Mouse (Mus musculus) right cerebral cortex, adult 18-20 months (tissue): Measurements from ENCODE around the gene Ctrb1.
A peak's percentile ranks its signal among the peaks of the same experiment; 100 is the strongest.
"Not testable (repeated sequence)": the region's sequence is repeated elsewhere in the genome, so short reads cannot be mapped to it uniquely, and the experiment has no call there.

Experiments used
- DNase-seq: peaks from one replicate; pipeline ENCODE4 v3.0.0; 2022; ENCODE audit warnings: mixed read lengths

The Ctrb1 gene

DNA sequence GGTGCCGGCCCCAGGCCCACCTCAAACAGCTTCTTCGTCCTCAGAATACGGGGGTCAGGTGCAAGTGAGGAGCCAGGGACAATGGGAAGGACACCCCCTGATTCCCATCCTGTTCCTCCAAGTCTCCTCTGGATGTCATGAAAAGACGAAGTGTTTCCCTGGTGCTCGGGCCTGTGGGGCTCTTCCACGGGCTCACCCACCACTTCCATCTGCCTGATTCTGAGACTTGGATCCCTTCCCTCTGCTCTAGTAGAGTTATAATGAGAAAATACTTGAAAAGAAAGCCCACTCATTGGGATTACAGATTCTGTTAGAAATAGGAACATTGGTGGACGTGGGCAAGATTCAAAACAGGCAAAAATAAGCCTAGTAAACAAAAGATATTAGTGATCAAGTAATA, 12.0 kb downstream of the Ctrb1 start:
- peak; percentile 54 for DNase-seq

DNA sequence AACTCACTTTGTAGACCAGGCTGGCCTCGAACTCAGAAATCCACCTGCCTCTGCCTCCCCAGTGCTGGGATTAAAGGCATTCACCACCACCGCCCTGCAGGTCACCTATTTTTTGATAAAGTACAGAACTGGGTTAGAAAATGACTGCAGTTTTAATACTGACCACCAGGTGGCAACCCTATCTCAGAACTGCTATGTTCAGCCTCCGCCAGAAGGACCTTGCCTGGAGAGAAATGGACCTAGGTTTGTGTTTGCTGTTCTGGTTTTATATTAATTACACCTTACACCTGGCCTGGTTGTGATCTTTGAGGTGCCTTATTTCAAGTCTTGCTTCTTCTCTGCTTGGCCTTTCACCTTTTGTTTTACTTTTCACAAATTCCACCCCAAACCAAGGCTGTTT, 12.7 kb downstream of the Ctrb1 start:
- DNase-seq, result peak; percentile 62

DNA sequence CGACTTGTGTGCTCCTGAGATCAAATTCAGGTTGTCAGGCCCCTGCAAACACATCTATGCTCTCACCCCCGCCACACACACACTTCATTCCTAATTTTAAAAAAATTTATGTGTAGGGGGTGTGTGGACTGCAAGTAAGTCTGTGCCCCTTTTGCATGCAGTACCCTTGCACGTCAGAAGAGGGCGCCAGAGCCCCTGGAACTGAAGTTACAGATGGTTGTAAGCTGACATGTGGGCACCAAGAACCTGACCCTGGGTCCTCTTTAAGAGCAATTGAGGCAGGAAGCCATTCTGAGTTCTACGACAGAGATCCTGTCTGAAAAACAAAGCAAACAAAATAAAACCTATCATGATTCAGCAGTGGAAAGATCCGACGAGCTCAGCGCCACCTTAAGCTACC, 14.6 kb downstream of the Ctrb1 start:
- DNase-seq, result no peak

DNA sequence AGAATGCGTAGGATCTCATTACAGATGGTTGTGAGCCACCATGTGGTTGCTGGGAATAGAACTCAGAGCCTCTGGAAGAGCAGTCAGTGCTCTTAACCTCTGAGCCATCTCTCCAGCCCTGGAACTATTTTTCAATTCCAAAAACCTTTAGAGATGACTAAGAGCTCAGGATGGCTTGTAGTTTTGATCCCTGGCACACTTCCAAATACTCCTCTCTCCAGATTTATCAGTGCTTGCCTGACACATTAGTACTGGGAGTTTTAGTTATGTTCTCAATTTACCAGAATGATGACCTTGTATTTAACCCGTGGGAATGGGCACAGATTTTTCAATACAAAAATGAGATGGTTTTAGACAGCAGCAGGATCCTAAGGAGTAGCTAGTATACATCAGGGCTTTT, 24.1 kb downstream of the Ctrb1 start:
- DNase-seq, result no peak

DNA sequence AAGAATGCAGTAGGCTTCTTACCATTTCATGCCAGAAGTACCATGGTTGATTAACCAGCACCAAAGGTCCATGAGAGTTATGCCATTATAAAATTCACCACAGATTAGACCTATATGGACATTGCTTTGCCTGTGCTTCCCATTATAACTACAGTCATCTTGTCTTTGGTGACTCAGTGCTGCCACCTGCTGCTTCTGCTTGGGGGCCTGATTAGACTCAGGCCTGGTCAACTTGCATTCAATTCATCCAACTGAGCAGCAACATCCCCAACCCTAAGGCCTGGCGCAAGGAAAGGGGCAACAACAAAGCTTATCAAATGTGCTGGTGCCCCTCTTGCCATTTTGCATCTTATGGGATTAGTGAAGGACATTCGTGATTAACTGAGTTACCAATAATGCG, 28.3 kb downstream of the Ctrb1 start:
- peak; percentile 77 for DNase-seq

DNA sequence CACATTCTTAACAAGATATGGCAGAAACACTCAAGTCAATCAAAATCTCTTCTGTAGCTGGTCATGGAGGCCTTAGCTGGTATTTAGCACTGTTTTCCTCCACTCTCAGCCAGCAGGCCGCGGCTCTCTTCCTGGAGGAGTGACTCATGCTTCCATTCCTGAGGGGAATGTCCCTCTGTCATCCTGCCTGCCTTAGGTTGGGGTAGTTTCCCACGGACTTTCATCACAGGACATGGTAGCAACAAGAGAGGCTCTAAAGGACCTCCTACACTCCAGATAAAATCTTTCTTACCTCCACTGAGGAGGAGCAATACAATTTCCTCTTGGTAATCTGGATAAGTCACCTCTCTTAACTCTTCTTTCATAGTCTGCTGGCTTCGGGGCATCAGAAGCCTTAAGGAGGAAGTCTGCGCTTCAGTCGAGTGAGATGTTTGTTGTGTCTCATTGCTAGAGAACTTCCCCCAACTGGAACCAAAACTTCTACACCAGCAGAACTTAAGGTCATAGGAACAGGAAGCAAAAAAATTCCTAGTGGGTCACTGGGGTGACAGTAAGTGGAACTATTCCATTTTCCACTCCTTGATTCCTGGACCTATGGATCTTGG, 31.9 kb downstream of the Ctrb1 start:
- DNase-seq, result no peak

DNA sequence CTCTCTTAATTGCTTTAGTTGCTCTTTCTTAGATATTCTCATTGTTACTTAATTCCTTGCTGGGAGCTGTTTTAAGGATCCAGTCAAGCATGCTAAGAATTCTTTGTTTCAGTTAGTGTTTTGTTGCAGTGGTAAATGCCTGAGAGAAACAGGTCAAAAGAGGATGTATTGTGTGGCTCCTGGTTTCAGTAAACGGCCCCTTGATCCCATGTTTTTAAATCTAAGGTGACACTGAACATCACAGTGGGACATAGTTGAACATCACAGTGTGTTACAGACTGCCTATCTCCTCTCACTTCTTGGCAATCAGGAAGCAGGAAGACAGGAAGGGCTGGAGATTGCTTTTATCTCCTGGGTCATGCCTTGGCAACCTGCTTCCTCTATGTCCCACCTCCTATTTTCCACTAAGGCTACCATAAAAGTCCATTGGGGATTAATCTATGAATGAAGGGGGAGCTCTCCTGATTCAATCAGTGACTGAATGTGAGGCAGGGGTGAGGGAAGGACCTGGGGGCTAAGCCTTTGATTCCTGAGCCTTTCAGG, 33.4 kb downstream of the Ctrb1 start:
- no peak for DNase-seq

DNA sequence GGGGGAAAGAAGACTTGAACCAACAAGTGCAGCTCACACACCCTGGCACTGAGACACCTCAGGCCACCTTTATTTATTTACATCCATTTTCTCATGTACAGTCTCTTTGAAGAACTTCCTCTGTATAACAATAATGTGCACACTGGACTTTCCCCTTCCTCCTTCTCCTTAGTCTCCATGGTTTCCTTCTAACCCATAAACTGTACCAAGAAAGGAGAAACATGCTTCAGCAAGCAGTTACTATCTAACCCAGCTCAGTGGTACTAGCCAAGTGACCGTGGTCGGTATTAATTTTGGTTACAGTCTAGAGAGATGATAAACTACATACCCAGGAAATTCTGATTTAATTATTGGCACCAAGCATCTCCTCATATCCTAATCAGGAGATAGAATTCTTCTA, 37.3 kb downstream of the Ctrb1 start:
- DNase-seq, result no peak

DNA sequence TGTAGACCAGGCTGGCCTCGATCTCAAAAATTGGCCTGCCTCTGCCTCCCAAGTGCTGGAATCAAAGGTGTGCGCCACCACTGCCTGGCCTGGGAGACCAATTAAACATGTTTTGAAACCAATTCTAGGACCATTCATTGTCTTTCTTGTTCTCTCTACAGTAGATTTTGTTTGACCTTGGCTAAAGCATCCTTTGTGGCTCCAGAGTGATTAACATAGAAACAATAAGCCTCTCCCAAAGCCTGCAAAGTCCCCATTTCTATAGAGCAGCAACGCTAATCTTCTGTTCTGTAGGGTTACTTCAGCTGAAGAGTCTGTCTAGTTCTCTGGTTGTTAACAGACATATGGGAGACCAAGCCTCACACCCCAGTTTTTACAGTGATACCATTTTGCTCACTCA, 40.2 kb downstream of the Ctrb1 start:
- DNase-seq, result no peak

DNA sequence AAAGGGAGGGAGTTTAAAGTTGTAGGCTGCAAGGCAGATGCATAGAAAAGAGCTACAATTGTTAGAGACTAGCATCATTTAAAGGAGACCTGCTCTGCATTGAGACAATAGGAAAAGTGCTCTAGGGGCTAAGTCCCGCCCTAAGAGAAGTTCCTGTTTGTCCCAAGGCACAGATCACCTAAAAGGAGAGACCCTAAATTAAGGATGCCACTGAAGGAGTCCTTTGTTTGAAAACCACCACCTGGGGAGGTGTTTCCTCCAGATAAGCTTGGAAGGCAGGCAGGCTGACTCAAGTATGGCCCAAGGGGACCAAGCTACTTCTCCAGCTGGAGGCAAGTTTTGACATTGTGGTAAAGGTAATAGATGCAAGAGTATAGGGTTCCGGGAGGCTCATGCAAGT, 42.0 kb downstream of the Ctrb1 start:
- no peak for DNase-seq

DNA sequence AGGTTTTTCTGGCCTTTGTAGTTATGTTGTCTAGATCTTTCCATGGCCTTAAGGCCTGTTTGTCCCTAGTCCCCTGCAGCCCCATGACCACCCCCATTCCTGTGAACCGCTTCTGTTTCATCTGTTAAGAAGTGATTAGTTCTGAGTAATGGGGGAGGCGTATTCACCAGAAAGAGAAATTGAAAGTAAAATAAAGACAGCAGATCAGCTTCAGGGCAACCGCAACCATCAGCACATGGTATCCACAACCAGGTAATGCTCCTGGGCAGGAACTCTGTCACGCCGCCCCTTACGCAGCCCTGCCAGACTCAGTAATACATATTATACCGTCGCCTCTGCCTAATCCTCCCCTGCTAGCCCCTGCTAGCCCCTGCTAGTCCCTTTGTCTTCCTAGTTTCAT, 45.1 kb downstream of the Ctrb1 start:
- DNase-seq, result no peak

DNA sequence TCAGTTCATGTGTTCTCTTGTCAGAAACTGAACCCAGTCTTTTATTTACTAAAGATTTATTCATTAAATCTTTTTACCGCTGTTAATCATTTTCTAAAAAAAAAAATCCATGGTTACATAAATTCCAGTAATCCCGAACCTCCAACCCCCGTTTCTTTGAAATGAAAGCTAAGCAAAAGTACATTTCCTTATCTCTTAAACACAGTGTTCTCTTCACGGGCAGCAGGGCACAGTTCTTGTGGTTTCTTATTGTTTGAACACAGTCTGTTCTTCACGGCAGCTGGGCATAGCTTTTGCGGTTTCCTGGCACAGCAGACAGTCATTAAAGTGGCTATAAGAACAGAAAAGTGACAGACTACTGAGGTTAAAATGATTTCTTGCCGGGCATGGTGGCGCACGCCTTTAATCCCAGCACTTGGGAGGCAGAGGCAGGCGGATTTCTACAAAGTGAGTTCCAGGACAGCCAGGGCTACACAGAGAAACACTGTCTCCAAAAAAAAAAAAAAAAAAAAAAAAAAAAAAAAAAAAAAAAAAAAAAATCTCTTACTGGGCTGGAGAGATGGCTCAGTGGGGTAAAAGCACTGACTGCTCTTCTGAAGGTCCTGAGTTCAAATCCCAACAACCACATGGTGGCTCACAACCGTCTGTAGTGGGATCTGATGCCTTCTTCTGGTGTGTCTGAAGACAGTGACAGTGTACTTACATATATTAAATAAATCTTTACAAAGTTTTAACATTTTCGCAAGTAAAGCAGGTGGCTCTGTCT, 46.3 kb downstream of the Ctrb1 start:
- not testable (repeated sequence) for DNase-seq

DNA sequence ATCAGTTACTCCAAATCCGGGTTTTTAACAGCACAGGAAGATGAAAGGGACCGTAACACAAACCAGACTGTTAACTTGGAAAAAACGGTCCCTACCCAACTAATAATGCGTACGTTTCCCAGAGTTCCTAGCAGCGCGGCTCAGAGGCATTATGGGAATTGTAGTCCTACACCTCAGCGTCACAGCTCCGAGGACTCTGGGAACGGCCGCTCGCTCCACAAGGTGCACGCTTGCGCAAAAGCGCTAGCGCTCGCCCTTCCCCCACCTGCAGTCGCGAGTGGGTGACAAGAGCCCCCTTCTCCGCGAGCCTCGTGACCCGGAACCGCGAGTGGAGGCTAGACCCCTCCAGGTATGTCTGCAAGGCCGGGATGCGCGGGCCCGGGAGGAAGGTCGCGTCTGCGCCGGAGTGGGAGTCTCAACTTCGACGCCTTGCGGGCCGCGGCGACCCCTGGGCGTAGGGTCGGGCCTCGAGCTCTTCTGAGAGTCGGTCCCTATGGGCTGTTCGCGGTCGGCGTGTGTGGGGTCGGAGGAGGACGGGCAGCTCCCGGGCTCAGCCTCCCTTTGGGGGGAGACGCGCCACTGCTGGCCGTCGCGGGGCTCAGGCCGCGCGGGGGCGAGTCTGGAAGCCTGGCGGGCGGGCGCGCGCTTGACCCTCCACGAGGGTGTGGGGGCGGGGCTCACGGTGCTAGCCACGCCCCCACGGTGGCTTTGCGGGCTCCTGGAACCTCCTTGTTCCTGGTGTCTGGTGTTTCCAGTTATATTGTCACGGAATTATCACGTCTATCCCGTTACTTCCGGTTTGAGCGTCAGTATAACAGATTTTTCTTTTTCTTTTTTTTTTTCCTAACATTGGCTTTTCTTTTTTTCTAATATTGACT, 47.3 kb downstream of the Ctrb1 start, which contains the start of gene Zfp1:
Zfp1 (plus strand) TSS at position 138 of the 878 bp plus-strand sequence.
- DNase-seq, result peak; percentile 95

DNA sequence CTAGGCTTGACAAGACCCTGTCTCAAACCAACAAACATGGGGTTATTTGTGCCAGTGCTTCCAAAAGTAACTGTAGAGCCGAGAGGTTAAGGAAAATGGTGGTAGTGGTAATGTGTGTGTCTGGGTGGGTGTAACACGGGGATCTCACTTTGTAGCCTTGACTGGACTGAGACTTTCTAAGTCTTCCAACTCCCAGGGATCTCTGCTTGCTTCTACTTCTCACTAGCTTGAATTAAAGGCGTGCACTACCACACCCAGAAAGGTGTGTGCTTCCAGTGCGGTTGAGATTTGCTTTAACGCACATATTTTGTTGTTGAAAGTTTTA, 47.9 kb downstream of the Ctrb1 start:
- DNase-seq, result no peak

DNA sequence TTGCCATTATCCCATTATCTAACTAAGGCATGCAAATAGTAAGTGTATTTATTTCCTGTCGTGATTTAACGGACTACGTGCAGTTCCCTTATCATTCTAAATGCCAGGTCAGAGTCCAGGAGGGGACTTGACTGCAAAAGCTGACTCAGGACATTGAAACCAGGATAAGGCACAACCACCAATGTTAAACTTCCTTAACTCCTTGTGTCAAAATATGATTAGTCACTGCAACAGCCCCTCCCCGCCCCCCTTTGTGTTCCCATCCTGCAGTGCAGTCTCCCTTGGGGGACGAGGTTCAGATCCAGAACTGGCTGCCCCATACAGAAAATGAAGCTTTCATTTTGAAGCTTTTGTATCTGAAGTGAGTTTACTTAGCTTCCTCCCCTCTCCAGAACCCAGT, 48.3 kb downstream of the Ctrb1 start:
- no peak for DNase-seq

DNA sequence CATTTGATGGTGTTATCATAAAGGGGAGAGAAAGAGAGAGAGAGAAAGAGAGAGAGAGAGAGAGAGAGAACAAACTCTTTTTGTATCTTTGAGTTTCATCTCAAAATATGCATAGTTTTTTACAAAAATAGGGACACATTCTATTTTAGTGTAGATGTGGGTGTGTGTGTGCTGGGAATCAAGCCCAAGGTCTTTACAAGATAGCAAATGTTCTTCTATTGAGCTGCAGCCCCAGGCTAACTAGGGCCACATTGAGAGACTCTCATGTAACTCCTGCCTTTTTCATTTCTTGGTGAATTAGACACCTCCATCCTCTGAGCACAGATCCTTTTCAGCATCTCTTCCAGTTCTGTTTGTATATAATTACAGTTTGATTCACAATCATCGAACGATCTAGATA, 49.7 kb downstream of the Ctrb1 start:
- no peak for DNase-seq

DNA sequence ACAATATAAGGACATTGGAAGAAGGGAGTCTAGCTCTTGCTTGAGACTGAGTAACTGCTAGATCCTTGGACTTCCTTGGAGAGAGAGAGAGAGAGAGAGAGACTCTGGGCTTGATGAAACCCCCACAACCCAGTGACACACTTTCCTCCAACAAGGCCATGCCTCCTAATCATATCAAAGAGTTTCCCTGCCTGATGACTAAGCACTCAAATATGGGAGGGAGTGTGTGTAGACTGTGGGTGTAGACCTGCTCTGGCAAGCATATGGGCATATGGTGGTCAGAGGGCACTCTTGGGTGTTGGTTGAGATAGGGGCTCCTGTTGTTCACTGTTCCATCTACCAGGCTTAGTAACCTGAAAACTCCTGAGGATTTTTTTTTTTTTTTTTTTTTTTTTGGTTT, 52.7 kb downstream of the Ctrb1 start:
- no peak for DNase-seq
